ENCODE assay signal across 27 mouse cellular contexts in the genomic region with DNA sequence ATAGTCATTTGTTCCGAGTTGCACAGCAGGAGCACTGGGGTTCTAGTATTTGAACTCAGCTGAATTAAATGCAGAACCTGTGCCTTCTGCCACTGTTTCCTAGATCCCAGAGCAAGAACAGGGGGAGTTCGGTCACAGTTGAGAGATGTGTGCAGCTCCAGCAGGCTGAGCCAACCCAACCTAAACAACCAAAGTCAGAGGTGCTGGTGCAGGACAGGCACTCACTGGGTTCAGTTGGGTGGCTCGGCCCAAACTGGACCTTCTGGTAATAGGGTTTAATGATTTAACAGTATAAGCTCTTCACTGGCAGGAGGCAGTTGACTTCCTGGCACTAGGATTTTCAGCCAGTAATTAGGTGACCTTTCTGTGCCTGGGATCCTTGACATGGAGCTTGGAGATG. TPM values are rescaled to one million over a fixed set of nuclear protein-coding genes. Genes with fewer than 3 reads are reported as not detected.
A peak's percentile ranks its signal among the peaks of the same experiment; 100 is the strongest.
DNase-seq lines count a peak whose midpoint lies in the region; ATAC-seq lines count a peak whose summit lies in the region.
"Had no signal": no experiment of that assay in that cellular context is flagged by ENCODE, and none has a peak within 500 bp of the region (broad histone marks: within the 10 kb centered on the region; RNA-seq: fewer than 3 reads in every experiment).

No protein-coding gene starts in this region.

- no peaks in the 10 kb centered on the region for H3K27me3 ChIP-seq in heart, embryonic 12.5 days (replicated peaks)
- H3K27me3 ChIP-seq in kidney, embryonic 14.5 days (ENCODE audit: control insufficient read depth, insufficient read depth, low read length): no peaks in the 10 kb centered on the region
- H3K27me3 ChIP-seq: CH12.LX; hindbrain, embryonic 13.5 days; limb, embryonic 15.5 days; liver, embryonic 15.5 days; neural tube, embryonic 15.5 days had no signal

- no peaks in the 10 kb centered on the region for H3K36me3 ChIP-seq in heart, embryonic 12.5 days
- no peaks in the 10 kb centered on the region for H3K36me3 ChIP-seq in kidney, embryonic 14.5 days (ENCODE audit: control insufficient read depth, insufficient read depth, low read length)
- H3K36me3 ChIP-seq: heart, embryonic 10.5 days; hindbrain, embryonic 13.5 days; limb, embryonic 10.5 days; limb, embryonic 15.5 days; liver, embryonic 15.5 days; midbrain, embryonic 10.5 days; midbrain, embryonic 15.5 days; neural tube, embryonic 15.5 days had no signal

- ATAC-seq in heart, embryonic 12.5 days (ENCODE audit: insufficient number of reproducible peaks, low FRiP score): no peak
- peak; percentile 48; the same call in 1 of the 2 replicates for ATAC-seq in kidney, embryonic 14.5 days (ENCODE audit: low FRiP score, low TSS enrichment)
- ATAC-seq: forebrain, embryonic 16.5 days; midbrain, embryonic 15.5 days had no signal

- H3K9me3 ChIP-seq in heart, embryonic 12.5 days (replicated peaks): no peaks in the 10 kb centered on the region
- H3K9me3 ChIP-seq in kidney, embryonic 14.5 days (ENCODE audit: control insufficient read depth, low read length): no peaks in the 10 kb centered on the region
- H3K9me3 ChIP-seq: heart, embryonic 10.5 days; hindbrain, embryonic 13.5 days; limb, embryonic 10.5 days; limb, embryonic 15.5 days; liver, embryonic 15.5 days; midbrain, embryonic 10.5 days; midbrain, embryonic 15.5 days; neural tube, embryonic 15.5 days had no signal

- peak; percentile 82 for DNase-seq in heart, adult 11 months
- peak; percentile 78 for DNase-seq in kidney, postnatal 14 days
- DNase-seq in ovary, adult 18-20 months (ENCODE audit: low spot score): no peak
- DNase-seq in right cerebral cortex, postnatal 25 days: no peak
- DNase-seq in gastrocnemius, postnatal 10 days: no peak
- DNase-seq: adrenal gland, adult 8-10 months; cerebellum, adult 2 months; cerebellum, postnatal 14 days; gastrocnemius, postnatal 14 days; heart, postnatal 4 days; layer of hippocampus, postnatal 36 days; lung, embryonic 14.5 days; lung, postnatal 14 days; right cerebral cortex, adult 18-20 months had no signal

- H3K4me3 ChIP-seq in heart, embryonic 12.5 days: no peak overlapping the region
- H3K4me3 ChIP-seq in kidney, embryonic 14.5 days (ENCODE audit: low read length): no peak overlapping the region
- H3K4me3 ChIP-seq: erythroblast, embryonic 14.5 days; heart, embryonic 10.5 days; hindbrain, embryonic 13.5 days; limb, embryonic 10.5 days; limb, embryonic 15.5 days; liver, embryonic 15.5 days; midbrain, embryonic 10.5 days; midbrain, embryonic 15.5 days; neural tube, embryonic 15.5 days had no signal

- H3K4me2 ChIP-seq in heart, embryonic 12.5 days: no peak overlapping the region
- no peak overlapping the region for H3K4me2 ChIP-seq in kidney, embryonic 14.5 days (replicated peaks; ENCODE audit: low read depth, low read length)
- H3K4me2 ChIP-seq: hindbrain, embryonic 13.5 days; limb, embryonic 15.5 days; liver, embryonic 15.5 days; lung, embryonic 14.5 days; midbrain, embryonic 15.5 days; neural tube, embryonic 15.5 days had no signal

- no peak overlapping the region for H3K9ac ChIP-seq in heart, embryonic 12.5 days
- no peak overlapping the region for H3K9ac ChIP-seq in kidney, embryonic 14.5 days (ENCODE audit: low read depth, low read length)
- H3K9ac ChIP-seq: hindbrain, embryonic 13.5 days; limb, embryonic 15.5 days; liver, embryonic 15.5 days; lung, embryonic 14.5 days; midbrain, embryonic 15.5 days; neural tube, embryonic 15.5 days had no signal

- no peak overlapping the region for H3K27ac ChIP-seq in heart, embryonic 12.5 days (ENCODE audit: poor library complexity, severe bottlenecking)
- no peak overlapping the region for H3K27ac ChIP-seq in kidney, embryonic 14.5 days (ENCODE audit: low read depth, low read length)
- H3K27ac ChIP-seq: heart, embryonic 10.5 days; hindbrain, embryonic 13.5 days; limb, embryonic 10.5 days; limb, embryonic 15.5 days; liver, embryonic 15.5 days; midbrain, embryonic 10.5 days; midbrain, embryonic 15.5 days; neural tube, embryonic 15.5 days had no signal

- H3K4me1 ChIP-seq in heart, embryonic 12.5 days (replicated peaks): peaks cover 40% of the 10 kb centered on the region
- peaks cover 56% of the 10 kb centered on the region for H3K4me1 ChIP-seq in kidney, embryonic 14.5 days (ENCODE audit: control insufficient read depth, insufficient read depth, low read length)
- H3K4me1 ChIP-seq: neural tube, embryonic 15.5 days had no signal

- 79% methylated on average over 3 of the region's 3 CpGs for WGBS in heart, embryonic 12.5 days
- WGBS in kidney, embryonic 14.5 days: 51% methylated on average over 3 of the region's 3 CpGs

RNA-seq across cellular contexts. Expression of a gene that starts 6.9 kb away (rescaled TPM):
- polyA plus RNA-seq in heart, embryonic 12.5 days (2016; fragmentation: Nextera tagmentation; extraction: Ambion mirVana): 94.7 and 98.7 TPM in 2 replicates
- 84.0 and 112 TPM in 2 replicates for polyA plus RNA-seq in kidney, embryonic 14.5 days (2014; fragmentation: Nextera tagmentation; extraction: Ambion mirVana)
- 10 to 100 TPM; 40.3 to 44.6 TPM for total RNA-seq in gastrocnemius, postnatal 10 days (2021)

Comparison
In these comparisons a context has a peak if more than half of its experiments do, and no peak if none do; other contexts are left out.
1. DNase-seq: peak in heart, adult 11 months (single experiment) and kidney, postnatal 14 days (single experiment); none in ovary, adult 18-20 months (single experiment), right cerebral cortex, postnatal 25 days (single experiment) and gastrocnemius, postnatal 10 days (single experiment).